Mouse (Mus musculus) limb, embryonic 11.5 days (tissue): ENCODE measurements around the gene Thbs1. TPM values are rescaled to one million over a fixed set of nuclear protein-coding genes. Genes with fewer than 3 reads are reported as not detected.
A peak's percentile ranks its signal among the peaks of the same experiment; 100 is the strongest.

ENCODE experiments used
- ATAC-seq: fragments of 200-750 bp; cut with Nextera tagmentation; 2 replicates; pipeline ENCODE4 v1.8.0; 2017; ENCODE audit warnings: low read depth; ENCODE audit not compliant: insufficient number of reproducible peaks, low FRiP score, low TSS enrichment
- DNase-seq: peaks from one replicate; pipeline ENCODE4 v3.0.0-alpha.2; 2015; ENCODE audit warnings: low spot score
- H3K27ac ChIP-seq: fragments of 300-500 bp; sonication (generic); replicated peaks from 2 replicates; pipeline ENCODE4 v1.5.1; 2014; ENCODE audit warnings: low read depth, mild to moderate bottlenecking, low read length
- H3K27me3 ChIP-seq: fragments of 300-500 bp; sonication (generic); 2 replicates; pipeline ENCODE4 v1.6.1; 2014; ENCODE audit warnings: mild to moderate bottlenecking, low read length, mixed read lengths; ENCODE audit not compliant: control insufficient read depth, insufficient read depth
- H3K36me3 ChIP-seq: fragments of 300-500 bp; sonication (generic); 2 replicates; pipeline ENCODE4 v1.6.1; 2014; ENCODE audit warnings: mild to moderate bottlenecking, low read length, moderate library complexity, mixed read lengths; ENCODE audit not compliant: control insufficient read depth, insufficient read depth
- H3K4me1 ChIP-seq: fragments of 300-500 bp; sonication (generic); 2 replicates; pipeline ENCODE4 v1.6.1; 2014; ENCODE audit warnings: low read length, mixed read lengths; ENCODE audit not compliant: control insufficient read depth, insufficient read depth
- H3K4me2 ChIP-seq: fragments of 300-500 bp; sonication (generic); 2 replicates; pipeline ENCODE4 v1.6.1; 2014; ENCODE audit warnings: low read depth, mild to moderate bottlenecking, moderate library complexity; ENCODE audit not compliant: severe bottlenecking
- H3K4me3 ChIP-seq: fragments of 300-500 bp; sonication (generic); 2 replicates; pipeline ENCODE4 v1.5.1; 2014; ENCODE audit warnings: low read depth, low read length
- H3K9ac ChIP-seq: fragments of 300-500 bp; sonication (generic); 2 replicates; pipeline ENCODE4 v1.6.1; 2014; ENCODE audit warnings: mild to moderate bottlenecking, low read length
- H3K9me3 ChIP-seq: fragments of 300-500 bp; sonication (generic); 2 replicates; pipeline ENCODE4 v1.6.1; 2016; ENCODE audit warnings: low read length; ENCODE audit not compliant: control insufficient read depth
- WGBS: fragments of 180-500 bp; shearing (Covaris S2); extraction: QIAGEN DNeasy Blood & Tissue Kit; methylation state at CpG from one replicate; pipeline ENCODE4 v1.1.7; 2014; 5-methylcytosine and 5-hydroxymethylcytosine counted together
- polyA plus RNA-seq: library from polyadenylated mRNA; unstranded; fragments of >200 nt; fragmentation: Nextera tagmentation; extraction: Ambion mirVana; gene quantifications from 2 replicates; pipeline ENCODE4 v1.2.1, GENCODE M21; 2014

Gene Thbs1
- polyA plus RNA-seq, 1 experiment from 2014 or later = 33.8 TPM

DNA sequence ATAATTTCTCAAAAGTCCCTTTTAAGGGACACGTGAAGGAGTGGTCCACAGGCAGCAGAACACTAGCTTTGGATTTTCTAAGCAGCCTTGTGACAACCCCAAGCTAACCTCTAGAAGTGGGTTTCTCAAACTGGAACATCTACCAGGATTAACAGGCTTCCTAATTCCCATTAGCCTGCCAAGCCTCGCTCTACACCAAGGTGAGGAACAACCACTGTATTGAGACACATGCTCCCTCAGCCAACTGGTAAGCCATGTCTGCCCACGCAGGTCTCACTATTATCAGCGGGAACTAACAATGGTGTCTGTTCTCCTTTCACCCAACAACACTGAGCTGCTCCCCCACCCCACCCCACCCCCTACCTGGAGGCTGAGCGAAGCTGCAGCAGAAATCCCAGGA is 30.1 kb upstream of the Thbs1 start:
- 83% methylated on average over 5 of the region's 5 CpGs for WGBS
- Histone ChIP-seq H3K27ac (no peak overlapping the region), H3K4me3 (no peak overlapping the region), H3K9ac (no peak overlapping the region), H3K4me2 (no peak overlapping the region), H3K4me1 (no peaks in the 10 kb centered on the region), H3K36me3 (no peaks in the 10 kb centered on the region), H3K27me3 (no peaks in the 10 kb centered on the region), H3K9me3 (no peaks in the 10 kb centered on the region)
- no peak for DNase-seq
- no peak for ATAC-seq

DNA sequence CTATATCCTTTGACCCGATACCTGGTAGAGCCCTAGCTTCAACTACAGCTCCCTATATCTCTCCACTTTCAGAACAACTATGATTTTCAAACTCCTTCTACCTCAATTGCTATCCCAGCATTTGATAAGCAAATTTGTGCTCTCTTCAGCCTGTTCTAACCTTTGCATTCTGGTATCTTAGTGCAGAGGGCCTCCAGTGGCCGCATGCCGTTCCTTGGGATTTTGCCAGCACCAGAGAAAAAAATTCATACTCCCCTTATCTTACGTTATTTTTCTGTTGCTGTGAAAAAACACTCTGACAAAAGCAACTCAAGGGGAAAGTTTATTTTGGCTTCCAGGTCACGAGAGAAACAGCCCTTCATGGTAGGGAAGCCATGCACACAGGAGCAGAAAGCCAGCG is 28.0 kb upstream of the Thbs1 start:
- Histone ChIP-seq H3K4me1 (no peaks in the 10 kb centered on the region), H3K27ac (no peak overlapping the region), H3K9me3 (no peaks in the 10 kb centered on the region), H3K9ac (no peak overlapping the region), H3K4me3 (no peak overlapping the region), H3K36me3 (no peaks in the 10 kb centered on the region), H3K27me3 (no peaks in the 10 kb centered on the region), H3K4me2 (no peak overlapping the region)
- no peak for DNase-seq
- ATAC-seq = no peak
- 92% methylated on average over 6 of the region's 6 CpGs for WGBS

DNA sequence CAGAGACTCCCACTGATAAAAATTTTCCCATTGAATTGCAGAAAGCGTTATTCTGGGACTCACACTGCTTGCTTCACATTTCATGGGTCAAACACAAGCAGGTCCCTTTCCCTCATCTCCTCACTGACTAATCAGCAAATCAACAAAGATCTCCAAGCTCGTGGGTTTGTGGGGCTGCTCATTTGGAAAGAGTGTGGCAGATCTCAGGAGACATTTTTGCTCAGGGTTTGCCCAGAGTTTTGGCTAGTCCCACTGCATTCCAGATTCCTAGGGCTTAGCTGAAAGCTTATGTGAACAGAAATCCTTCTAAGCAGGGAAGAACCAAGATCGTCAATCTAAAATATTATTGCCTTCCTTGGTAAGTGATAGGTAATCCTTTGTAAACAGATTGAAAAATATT is 27.0 kb upstream of the Thbs1 start:
- ATAC-seq = no peak
- no peak overlapping the region for H3K27ac ChIP-seq
- no peaks in the 10 kb centered on the region for H3K36me3 ChIP-seq
- no peak overlapping the region for H3K4me2 ChIP-seq
- DNase-seq = no peak
- no peak overlapping the region for H3K4me3 ChIP-seq
- H3K27me3 ChIP-seq = no peaks in the 10 kb centered on the region
- 76% methylated on average over 3 of the region's 3 CpGs for WGBS
- no peak overlapping the region for H3K9ac ChIP-seq
- no peaks in the 10 kb centered on the region for H3K9me3 ChIP-seq
- H3K4me1 ChIP-seq = no peaks in the 10 kb centered on the region

DNA sequence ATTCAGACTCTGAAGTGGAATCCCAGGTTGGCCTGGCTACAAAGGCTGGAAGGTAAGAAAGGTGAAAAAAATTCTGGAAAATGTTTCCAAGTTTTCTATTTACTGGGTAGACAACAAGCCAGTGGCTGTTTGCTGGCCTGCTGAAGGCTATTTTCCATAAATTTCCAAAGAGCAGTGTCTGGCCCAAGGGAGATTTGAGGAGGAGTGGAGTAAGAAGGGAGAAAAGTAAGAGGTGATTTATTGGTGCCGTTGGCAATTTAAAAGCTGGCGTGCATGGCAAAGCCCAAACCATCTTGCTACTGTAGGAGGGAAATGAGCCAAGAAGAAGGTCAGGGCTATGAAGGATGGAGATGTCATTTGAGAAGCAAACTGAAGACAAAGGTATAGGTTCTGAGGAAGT is 26.0 kb upstream of the Thbs1 start:
- no peak for ATAC-seq
- H3K4me1 ChIP-seq = no peaks in the 10 kb centered on the region
- no peak for DNase-seq
- H3K27ac ChIP-seq = no peak overlapping the region
- H3K36me3 ChIP-seq = no peaks in the 10 kb centered on the region
- H3K27me3 ChIP-seq = no peaks in the 10 kb centered on the region
- WGBS = 83% methylated on average over 2 of the region's 2 CpGs
- H3K9me3 ChIP-seq = no peaks in the 10 kb centered on the region
- H3K4me3 ChIP-seq = no peak overlapping the region
- no peak overlapping the region for H3K4me2 ChIP-seq
- H3K9ac ChIP-seq = no peak overlapping the region

DNA sequence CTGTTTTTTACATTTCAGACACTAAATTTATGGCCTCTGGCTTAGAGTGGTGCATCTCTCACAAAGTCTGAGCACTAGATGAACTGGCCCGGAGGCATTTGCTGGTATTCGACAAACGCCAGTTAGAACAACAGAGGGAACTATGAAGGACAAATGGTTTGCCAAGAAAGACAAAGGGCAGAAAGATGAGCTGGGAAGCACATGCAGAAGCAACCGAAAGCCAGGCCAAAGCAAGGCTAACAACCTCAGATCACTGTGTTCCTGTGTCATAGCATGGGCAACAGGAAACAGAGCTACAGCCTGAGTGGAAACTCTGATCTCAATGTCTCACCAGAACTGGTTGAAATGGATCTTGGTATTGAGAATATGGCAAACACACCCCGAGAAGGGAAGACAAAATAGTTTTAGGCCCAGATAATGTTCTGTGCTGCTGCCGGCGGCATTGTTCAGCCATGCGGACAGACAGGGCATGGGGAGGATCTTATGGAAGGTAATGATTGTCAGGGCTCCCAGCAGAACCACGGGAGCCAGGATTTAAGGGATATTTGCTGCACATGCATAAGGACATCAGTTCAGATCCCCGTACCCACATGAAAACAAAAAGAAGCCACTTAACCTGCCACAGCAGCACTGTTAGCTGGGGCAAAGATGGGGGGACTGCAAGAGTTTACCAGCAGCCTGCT is 24.5 kb upstream of the Thbs1 start:
- Histone ChIP-seq H3K4me1 (no peaks in the 10 kb centered on the region), H3K4me2 (no peak overlapping the region), H3K27me3 (no peaks in the 10 kb centered on the region), H3K9me3 (no peaks in the 10 kb centered on the region), H3K27ac (no peak overlapping the region), H3K4me3 (no peak overlapping the region), H3K36me3 (no peaks in the 10 kb centered on the region), H3K9ac (no peak overlapping the region)
- ATAC-seq (no peak), DNase-seq (no peak)
- WGBS = 87% methylated on average over 10 of the region's 10 CpGs

DNA sequence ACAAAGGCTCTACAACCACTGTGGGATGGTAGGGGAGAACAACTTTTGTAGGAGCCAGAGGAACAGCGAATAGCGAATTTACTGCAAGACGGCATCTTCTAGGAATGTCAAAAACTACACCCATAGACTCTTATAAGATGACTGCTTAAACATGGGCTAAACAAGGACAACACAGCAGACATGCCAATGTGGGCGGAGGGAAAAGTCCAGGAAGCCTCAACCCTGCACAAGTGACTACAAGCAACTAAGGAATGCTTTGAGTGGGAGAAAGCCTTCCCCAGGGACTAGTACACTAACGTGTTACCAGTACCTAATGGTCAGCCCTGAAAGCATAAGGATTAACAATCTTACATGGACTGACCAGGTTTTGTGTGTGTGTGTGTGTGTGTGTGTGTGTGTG is 20.4 kb upstream of the Thbs1 start:
- ATAC-seq (no peak), DNase-seq (no peak)
- Histone ChIP-seq H3K27ac (no peak overlapping the region), H3K4me1 (no peaks in the 10 kb centered on the region), H3K36me3 (no peaks in the 10 kb centered on the region), H3K27me3 (no peaks in the 10 kb centered on the region), H3K9me3 (no peaks in the 10 kb centered on the region), H3K9ac (no peak overlapping the region), H3K4me2 (no peak overlapping the region), H3K4me3 (no peak overlapping the region)
- 91% methylated on average over 5 of the region's 5 CpGs for WGBS

- no peaks in the 10 kb centered on the region for H3K9me3 ChIP-seq
- no peak overlapping the region for H3K4me2 ChIP-seq
- H3K27ac ChIP-seq = no peak overlapping the region; the same call in 1 of the 2 replicates
- 0 out of 2 replicates have a peak, but pooled peaks cover 6% of the 10 kb centered on the region for H3K4me1 ChIP-seq
- H3K9ac ChIP-seq = no peak overlapping the region
- ATAC-seq = peak; percentile 80
- DNase-seq = no peak
- no peak overlapping the region for H3K4me3 ChIP-seq
- no peaks in the 10 kb centered on the region for H3K27me3 ChIP-seq
- no peaks in the 10 kb centered on the region for H3K36me3 ChIP-seq
- WGBS = 44% methylated on average over 4 of the region's 4 CpGs
Observed at GRCm38 (mm10) chr2:118099104-118099503, 12.6 kb upstream of the Thbs1 start.

DNA sequence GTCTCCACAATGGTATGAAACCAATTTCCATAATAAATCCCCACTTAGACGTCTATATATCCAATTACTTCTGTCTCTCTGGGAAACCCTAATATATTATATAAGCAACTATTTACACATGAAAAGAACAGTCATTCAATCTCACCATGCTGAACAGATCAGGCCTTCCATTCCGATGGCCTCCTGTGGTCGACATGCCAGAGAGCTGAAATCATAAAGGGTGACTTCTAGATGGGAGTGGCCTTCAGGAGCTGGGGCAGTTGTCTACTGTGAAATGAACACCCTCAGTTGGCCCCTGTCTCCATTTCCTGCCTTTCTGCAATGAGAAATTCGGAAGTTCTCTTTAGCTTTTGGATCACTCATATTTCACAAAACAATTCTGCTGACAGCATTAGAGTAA is 9.5 kb upstream of the Thbs1 start:
- no peak for DNase-seq
- no peaks in the 10 kb centered on the region for H3K9me3 ChIP-seq
- H3K27me3 ChIP-seq = no peaks in the 10 kb centered on the region
- ATAC-seq = no peak
- H3K4me2 ChIP-seq = no peak overlapping the region
- WGBS = 65% methylated on average over 4 of the region's 4 CpGs
- H3K36me3 ChIP-seq = no peaks in the 10 kb centered on the region
- no peak overlapping the region for H3K9ac ChIP-seq
- no peak overlapping the region for H3K27ac ChIP-seq
- 0 out of 2 replicates have a peak, but pooled peaks cover 6% of the 10 kb centered on the region for H3K4me1 ChIP-seq
- H3K4me3 ChIP-seq = no peak overlapping the region
